Mouse (Mus musculus): Measurements from ENCODE around the gene Gipc3. TPM values are rescaled to one million over a fixed set of nuclear protein-coding genes. Genes with fewer than 3 reads are reported as not detected.

Gipc3 gene
- under 1 TPM; 0.15 to 0.28 TPM for polyA plus RNA-seq (2017; shearing (Covaris generic))

- ATAC-seq = no peak
Observed at GRCm38 (mm10) chr10:81342686-81343505, at the start of gene Gipc3. Gene Gipc3 (minus strand): TSS chr10:81343266.

GRCm38 (mm10) chr10:81392781-81393185 is 49.7 kb upstream of the Gipc3 start, which contains the start of gene Smim24:
Gene Smim24 (plus strand): TSS chr10:81393051.
- ATAC-seq = no peak

- no peak for ATAC-seq
Observed at GRCm38 (mm10) chr10:81392270-81392669, 49.2 kb upstream of the Gipc3 start.

GRCm38 (mm10) chr10:81390678-81390965 is 47.6 kb upstream of the Gipc3 start:
- ATAC-seq = no peak

- ATAC-seq = peak; percentile 71
Observed at GRCm38 (mm10) chr10:81389801-81390677, 47.0 kb upstream of the Gipc3 start.

GRCm38 (mm10) chr10:81389373-81389772 is 46.3 kb upstream of the Gipc3 start:
- no peak for ATAC-seq

- ATAC-seq = no peak
Observed at GRCm38 (mm10) chr10:81388505-81389055, 45.5 kb upstream of the Gipc3 start, which contains the start of gene Gm48552. Gene Gm48552 (plus strand): TSS chr10:81389005.

GRCm38 (mm10) chr10:81387716-81388115 is 44.6 kb upstream of the Gipc3 start:
- ATAC-seq = no peak

- ATAC-seq = no peak
Observed at GRCm38 (mm10) chr10:81385603-81386306, 42.7 kb upstream of the Gipc3 start.

- ATAC-seq = peak; percentile 24
Observed at GRCm38 (mm10) chr10:81384605-81384982, 41.5 kb upstream of the Gipc3 start.

- ATAC-seq = peak; percentile 94
Observed at GRCm38 (mm10) chr10:81383802-81384604, 40.9 kb upstream of the Gipc3 start, which contains the start of the genes Dohh and Gm48551. Gene Dohh (plus strand): TSS chr10:81384428. Gene Gm48551 (plus strand): TSS chr10:81384466.

GRCm38 (mm10) chr10:81382039-81382438 is 39.0 kb upstream of the Gipc3 start:
- no peak for ATAC-seq

- ATAC-seq = no peak
Observed at GRCm38 (mm10) chr10:81379809-81380378, 36.8 kb upstream of the Gipc3 start.

- ATAC-seq = no peak
Observed at GRCm38 (mm10) chr10:81379183-81379553, 36.1 kb upstream of the Gipc3 start.

- peak; percentile 95 for ATAC-seq
Observed at GRCm38 (mm10) chr10:81378553-81379182, 35.6 kb upstream of the Gipc3 start.

- ATAC-seq = no peak
Observed at GRCm38 (mm10) chr10:81377793-81378552, 34.9 kb upstream of the Gipc3 start, which contains the start of gene Fzr1. Gene Fzr1 (minus strand): TSS chr10:81378516.

GRCm38 (mm10) chr10:81377362-81377664 is 34.2 kb upstream of the Gipc3 start:
- no peak for ATAC-seq

- no peak for ATAC-seq
Observed at GRCm38 (mm10) chr10:81376561-81377361, 33.7 kb upstream of the Gipc3 start.

- ATAC-seq = no peak
Observed at GRCm38 (mm10) chr10:81375322-81375721, 32.3 kb upstream of the Gipc3 start.
